Mouse (Mus musculus) G1E (cell line): ENCODE data around the gene Allc.

Experiments used
- CTCF ChIP-seq: IDR thresholded peaks from 2 replicates; pipeline ENCODE4 v1.5.1; 2012; ENCODE audit warnings: low read depth, low read length, inconsistent platforms, mixed read lengths
- GATA1 ChIP-seq: IDR thresholded peaks from 2 replicates; pipeline ENCODE4 v1.6.1; 2012; ENCODE audit warnings: borderline replicate concordance, low read length, inconsistent platforms, mixed read lengths
- GATA2 ChIP-seq: IDR thresholded peaks from 2 replicates; pipeline ENCODE4 v1.6.1; 2012; ENCODE audit warnings: low read depth, low read length, inconsistent platforms, borderline replicate concordance
- POLR2AphosphoS5 ChIP-seq: IDR thresholded peaks from 2 replicates; pipeline ENCODE4 v1.6.1; 2012; ENCODE audit warnings: low read depth, low read length, inconsistent platforms; ENCODE audit not compliant: insufficient replicate concordance
- TAL1 ChIP-seq: conservative IDR thresholded peaks from 2 replicates; pipeline ENCODE4 v1.6.1; 2012; ENCODE audit warnings: low read depth, low read length, inconsistent platforms, mixed read lengths

DNA sequence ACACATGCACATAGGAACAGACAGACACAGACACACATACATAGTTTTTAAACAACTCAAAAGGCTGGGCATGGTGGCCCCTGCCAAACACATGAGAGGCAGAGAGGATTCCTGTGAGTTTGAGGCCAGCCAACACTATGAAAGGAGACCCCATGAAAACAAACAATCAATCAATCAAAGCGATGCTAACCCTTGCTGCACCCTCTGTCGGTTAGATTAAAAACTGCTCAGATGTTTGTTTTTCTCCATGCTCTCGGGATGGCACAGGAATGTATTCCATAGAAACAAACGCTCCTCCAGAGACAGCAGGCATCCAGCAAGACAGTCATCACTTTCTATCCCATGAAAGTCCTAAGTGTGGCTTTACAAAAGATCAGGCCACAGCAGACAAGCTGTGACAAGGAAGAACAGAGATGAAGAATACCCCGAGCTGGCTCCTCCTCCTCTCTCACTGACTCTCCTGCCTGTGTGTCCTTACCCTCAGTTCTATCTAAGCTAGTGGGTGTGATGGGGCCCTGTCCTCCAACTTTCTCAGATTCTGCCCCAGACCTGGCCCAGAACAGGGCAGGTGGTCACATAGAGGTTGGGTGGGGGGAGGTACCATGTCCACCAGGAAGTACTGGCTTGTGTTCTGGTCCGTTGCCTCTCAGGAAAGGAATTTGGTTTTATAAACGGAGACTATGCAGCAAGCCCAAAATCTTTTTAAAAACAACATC is 39.3 kb upstream of the Allc start:
- TF ChIP-seq TAL1 (no peak), CTCF (no peak), GATA1 (no peak), POLR2AphosphoS5 (no peak), GATA2 (no peak)
